Mouse (Mus musculus) G1E (cell line): ENCODE measurements around the gene Mgat4b. TPM values are rescaled to one million over a fixed set of nuclear protein-coding genes. Genes with fewer than 3 reads are reported as not detected.

Experiments used
- ATAC-seq: 2 replicates; pipeline ENCODE4 v1.8.0; 2016; ENCODE audit warnings: mild to moderate bottlenecking; ENCODE audit not compliant: insufficient number of reproducible peaks, poor library complexity, low FRiP score, severe bottlenecking; ENCODE audit errors: extremely low read depth
- DNase-seq: peaks from one replicate; pipeline ENCODE4 v3.0.0; 2012; ENCODE audit warnings: low spot score
- H3K27me3 ChIP-seq: 2 replicates; pipeline ENCODE4 v1.6.1; 2012; ENCODE audit warnings: mild to moderate bottlenecking, low read length, inconsistent platforms; ENCODE audit not compliant: insufficient read depth
- H3K36me3 ChIP-seq: replicated peaks from 2 replicates; pipeline ENCODE3; 2012; ENCODE audit warnings: mild to moderate bottlenecking, inconsistent platforms
- H3K4me1 ChIP-seq: 2 replicates; pipeline ENCODE4 v1.6.1; 2012; ENCODE audit warnings: low read depth, low read length, inconsistent platforms, mixed read lengths; ENCODE audit not compliant: insufficient read depth
- H3K4me3 ChIP-seq: 2 replicates; pipeline ENCODE4 v1.5.1; 2012; ENCODE audit warnings: low read depth, mild to moderate bottlenecking, inconsistent platforms, low read length, moderate library complexity, mixed read lengths
- H3K9me3 ChIP-seq: replicated peaks from 2 replicates; pipeline ENCODE4 v1.6.1; 2012; ENCODE audit warnings: inconsistent platforms
- CTCF ChIP-seq: IDR thresholded peaks from 2 replicates; pipeline ENCODE4 v1.5.1; 2012; ENCODE audit warnings: low read depth, low read length, inconsistent platforms, mixed read lengths
- GATA1 ChIP-seq: IDR thresholded peaks from 2 replicates; pipeline ENCODE4 v1.6.1; 2012; ENCODE audit warnings: borderline replicate concordance, low read length, inconsistent platforms, mixed read lengths
- GATA2 ChIP-seq: IDR thresholded peaks from 2 replicates; pipeline ENCODE4 v1.6.1; 2012; ENCODE audit warnings: low read depth, low read length, inconsistent platforms, borderline replicate concordance
- POLR2AphosphoS5 ChIP-seq: IDR thresholded peaks from 2 replicates; pipeline ENCODE4 v1.6.1; 2012; ENCODE audit warnings: low read depth, low read length, inconsistent platforms; ENCODE audit not compliant: insufficient replicate concordance
- TAL1 ChIP-seq: conservative IDR thresholded peaks from 2 replicates; pipeline ENCODE4 v1.6.1; 2012; ENCODE audit warnings: low read depth, low read length, inconsistent platforms, mixed read lengths
- polyA plus RNA-seq: library from polyadenylated mRNA; stranded (reverse); fragments of >175 nt; gene quantifications from 2 replicates; pipeline ENCODE4 v1.2.3, GENCODE M21; 2012
- total RNA-seq, 2 experiments: library from RNA; stranded (forward) in 1 of 2; stranded (reverse) in 1 of 2; fragments of 200-1000 nt in 1 of 2; fragments of >200 nt in 1 of 2; fragmentation: Nextera tagmentation in 1 of 2; gene quantifications; 2 replicates each; pipeline ENCODE4 v1.2.3; 2014 to 2017

Gene Mgat4b
- total and polyA plus RNA-seq, 3 experiments, result 15.6 to 106 (median 18.4) TPM

GRCm38 (mm10) chr11:50229252-50229910 is 18.7 kb downstream of the Mgat4b start:
- no peak for ATAC-seq
- Histone ChIP-seq H3K9me3 (no peaks in the 10 kb centered on the region), H3K36me3 (peaks cover 77% of the 10 kb centered on the region), H3K4me3 (no peak overlapping the region), H3K4me1 (peaks cover 70% of the 10 kb centered on the region), H3K27me3 (no peaks in the 10 kb centered on the region)
- no peak for DNase-seq
- TF ChIP-seq GATA1 (no peak), TAL1 (no peak), GATA2 (no peak), CTCF (no peak), POLR2AphosphoS5 (no peak)

- no peak for TF ChIP-seq GATA2
- no peak for TF ChIP-seq GATA1
- TF ChIP-seq TAL1, result no peak
- no peak for TF ChIP-seq POLR2AphosphoS5
- no peak; the same call in 1 of the 2 replicates for TF ChIP-seq CTCF
- Histone ChIP-seq H3K4me3 (peak overlapping the region; percentile 40; the same call in 1 of the 2 replicates), H3K36me3 (peaks cover 90% of the 10 kb centered on the region), H3K4me1 (peaks cover 62% of the 10 kb centered on the region), H3K9me3 (no peaks in the 10 kb centered on the region), H3K27me3 (no peaks in the 10 kb centered on the region)
- DNase-seq (no peak), ATAC-seq (no peak)
These were observed 20.0 kb downstream of the Mgat4b start for GRCm38 (mm10) chr11:50230481-50231304.

GRCm38 (mm10) chr11:50231411-50231810 is 20.7 kb downstream of the Mgat4b start:
- H3K9me3 ChIP-seq, result no peaks in the 10 kb centered on the region
- H3K27me3 ChIP-seq, result no peaks in the 10 kb centered on the region
- TF ChIP-seq CTCF (0 out of 2 replicates have a peak, but pooled peaks have one; percentile 29), GATA2 (no peak)
- ATAC-seq (no peak), DNase-seq (peak; percentile 54)
- H3K4me1 ChIP-seq, result peaks cover 60% of the 10 kb centered on the region
- no peak overlapping the region for H3K4me3 ChIP-seq
- peaks cover 97% of the 10 kb centered on the region for H3K36me3 ChIP-seq

- no peaks in the 10 kb centered on the region for H3K9me3 ChIP-seq
- ATAC-seq, result no peak
- H3K27me3 ChIP-seq, result peaks cover 11% of the 10 kb centered on the region
- H3K4me1 ChIP-seq, result peaks cover 59% of the 10 kb centered on the region
- DNase-seq, result no peak
- peaks cover 83% of the 10 kb centered on the region for H3K36me3 ChIP-seq
- no peak overlapping the region for H3K4me3 ChIP-seq
- TF ChIP-seq TAL1 (no peak), GATA1 (no peak), GATA2 (no peak), POLR2AphosphoS5 (no peak), CTCF (no peak)
These were observed 22.3 kb downstream of the Mgat4b start for GRCm38 (mm10) chr11:50233022-50233421.

GRCm38 (mm10) chr11:50233993-50234392 is 23.3 kb downstream of the Mgat4b start:
- peaks cover 16% of the 10 kb centered on the region for H3K27me3 ChIP-seq
- H3K4me3 ChIP-seq, result no peak overlapping the region
- peaks cover 75% of the 10 kb centered on the region for H3K36me3 ChIP-seq
- H3K4me1 ChIP-seq, result peaks cover 57% of the 10 kb centered on the region
- no peaks in the 10 kb centered on the region for H3K9me3 ChIP-seq
- DNase-seq, result no peak
- no peak for ATAC-seq
- TF ChIP-seq TAL1, result no peak
- TF ChIP-seq GATA2, result no peak
- no peak for TF ChIP-seq POLR2AphosphoS5
- TF ChIP-seq CTCF, result no peak
- no peak for TF ChIP-seq GATA1

- Histone ChIP-seq H3K36me3 (peaks cover 69% of the 10 kb centered on the region), H3K4me1 (peaks cover 54% of the 10 kb centered on the region)
These were observed 23.9 kb downstream of the Mgat4b start for GRCm38 (mm10) chr11:50234606-50235005.

More at GRCm38 (mm10) chr11:50234606-50235005, 23.9 kb downstream of the Mgat4b start:
- Histone ChIP-seq H3K27me3 (peaks cover 16% of the 10 kb centered on the region), H3K9me3 (no peaks in the 10 kb centered on the region), H3K4me3 (no peak overlapping the region)
- no peak for TF ChIP-seq TAL1
- TF ChIP-seq GATA1, result no peak
- no peak for TF ChIP-seq GATA2
- TF ChIP-seq CTCF, result no peak
- ATAC-seq (no peak), DNase-seq (no peak)
